Mouse (Mus musculus): ENCODE results near the gene Ctsc. TPM values are rescaled to one million over a fixed set of nuclear protein-coding genes. Genes with fewer than 3 reads are reported as not detected.
A peak's percentile ranks its signal among the peaks of the same experiment; 100 is the strongest.
"Not testable (repeated sequence)": the region's sequence is repeated elsewhere in the genome, so short reads cannot be mapped to it uniquely, and the experiment has no call there.

Gene Ctsc
- 4.6 and 7.0 TPM in 2 replicates for polyA plus RNA-seq (2012; rRNA removed)

DNA sequence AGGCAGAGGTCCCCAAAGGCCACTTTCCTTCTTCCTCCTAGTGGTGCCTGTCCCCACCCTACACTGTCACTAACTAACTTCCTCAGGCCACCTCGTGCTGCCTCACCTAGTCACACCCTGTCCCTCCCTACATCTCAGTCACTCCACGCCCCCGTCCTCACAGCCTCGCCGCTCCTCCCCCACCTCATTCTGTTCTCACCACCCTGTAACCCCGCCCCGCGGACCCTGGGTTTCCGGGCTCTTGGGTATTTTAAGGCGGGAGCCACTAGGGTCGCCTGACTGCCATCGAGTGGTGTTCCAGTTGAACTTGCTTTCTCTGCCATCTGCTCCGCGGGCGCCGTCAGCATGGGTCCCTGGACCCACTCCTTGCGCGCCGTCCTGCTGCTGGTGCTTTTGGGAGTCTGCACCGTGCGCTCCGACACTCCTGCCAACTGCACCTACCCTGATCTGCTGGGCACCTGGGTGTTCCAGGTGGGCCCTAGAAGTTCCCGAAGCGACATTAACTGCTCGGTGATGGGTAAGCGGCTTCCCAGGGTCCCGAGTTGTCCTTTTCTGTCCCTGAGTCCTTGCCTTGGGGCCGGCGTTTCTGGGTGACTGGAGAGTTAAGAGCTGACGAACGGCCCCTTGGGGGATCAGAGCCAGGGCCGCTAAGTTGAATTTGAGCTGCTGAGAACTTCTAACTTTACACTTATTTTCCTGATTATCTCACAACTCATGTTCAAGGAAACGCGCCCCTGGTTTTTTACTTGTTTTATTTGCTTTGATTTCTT, at the start of gene Ctsc:
Gene Ctsc (plus strand): TSS at position 228 of the 770 bp plus-strand sequence.
- peak; percentile 32 to 57 for DNase-seq (ENCODE audit: extremely low spot score in 1 of 2, low spot score in 1 of 2)

DNA sequence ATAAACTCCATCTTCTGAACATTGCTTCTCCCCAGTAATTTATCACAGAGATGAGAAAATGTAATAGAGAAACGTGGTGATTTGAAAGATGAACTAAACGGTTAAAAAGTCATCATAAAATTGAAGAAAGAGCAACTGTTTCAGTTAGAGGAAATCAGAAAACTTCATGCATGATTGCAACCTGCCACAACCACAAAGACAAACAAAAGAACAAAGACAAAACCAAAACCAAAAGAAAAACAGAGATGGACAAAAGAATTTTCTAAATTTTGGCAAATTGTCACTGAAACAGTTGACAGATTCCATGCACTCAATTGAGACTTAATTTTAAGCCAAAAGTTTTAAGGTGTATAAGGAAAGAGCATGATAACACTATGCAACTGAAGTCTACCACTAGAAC, 48.8 kb upstream of the Ctsc start:
- no peak for DNase-seq (ENCODE audit: extremely low spot score in 1 of 2, low spot score in 1 of 2)

DNA sequence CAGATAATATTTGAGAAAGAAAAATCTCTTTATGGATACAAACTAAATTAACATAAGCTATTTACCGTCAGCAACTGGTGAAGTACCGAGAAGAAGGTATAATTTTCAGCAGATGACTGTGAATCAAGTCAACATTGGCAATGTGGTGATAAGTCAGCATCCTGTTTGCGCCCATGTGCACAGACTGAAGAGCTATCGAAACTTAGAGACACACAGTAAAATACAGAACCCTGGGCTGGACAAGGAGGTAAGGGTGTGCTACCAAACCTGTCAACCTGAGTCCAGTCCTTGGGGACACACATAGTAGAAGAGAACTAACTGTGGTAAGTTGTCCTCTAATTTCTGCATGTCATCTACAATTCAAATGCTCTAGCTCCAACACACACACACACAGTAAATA, 47.8 kb upstream of the Ctsc start:
- no peak for DNase-seq (ENCODE audit: extremely low spot score in 1 of 2, low spot score in 1 of 2)

DNA sequence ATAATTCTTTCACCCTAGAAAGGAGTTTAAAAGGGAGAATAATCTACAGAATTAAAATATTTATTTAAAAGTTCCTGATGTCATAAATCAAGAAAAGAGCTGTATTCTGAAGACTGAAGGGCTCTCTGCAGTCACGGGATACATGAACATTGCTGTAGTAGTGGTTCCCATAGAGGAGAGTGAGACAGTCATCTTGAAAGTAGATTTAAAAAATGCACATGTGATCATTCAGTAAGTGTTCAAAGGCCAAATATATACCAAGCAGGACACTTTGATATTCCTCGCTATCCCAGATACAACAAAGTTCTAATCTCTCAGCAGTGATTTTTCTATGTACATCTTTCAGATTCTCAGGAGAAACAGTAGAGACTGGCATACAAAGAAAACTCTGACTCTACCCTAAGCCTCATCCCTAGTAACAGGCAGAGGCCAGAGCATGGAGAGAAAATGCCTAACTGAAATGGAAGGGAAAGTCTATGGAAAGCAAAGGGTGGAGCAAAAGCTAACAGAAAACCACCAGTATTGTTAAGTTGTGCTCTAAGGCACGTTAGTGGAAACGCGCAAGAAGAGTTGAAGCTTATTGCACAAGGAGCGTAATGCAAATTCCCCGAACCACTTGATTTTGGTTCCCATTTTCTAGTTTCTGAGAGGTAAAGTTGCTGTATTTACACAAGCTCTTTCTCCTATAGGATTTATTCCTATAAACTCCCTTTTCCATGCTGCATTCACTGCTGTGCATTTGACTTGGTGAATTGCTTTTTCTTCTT, 46.9 kb upstream of the Ctsc start:
- no peak for DNase-seq (ENCODE audit: extremely low spot score in 1 of 2, low spot score in 1 of 2)

DNA sequence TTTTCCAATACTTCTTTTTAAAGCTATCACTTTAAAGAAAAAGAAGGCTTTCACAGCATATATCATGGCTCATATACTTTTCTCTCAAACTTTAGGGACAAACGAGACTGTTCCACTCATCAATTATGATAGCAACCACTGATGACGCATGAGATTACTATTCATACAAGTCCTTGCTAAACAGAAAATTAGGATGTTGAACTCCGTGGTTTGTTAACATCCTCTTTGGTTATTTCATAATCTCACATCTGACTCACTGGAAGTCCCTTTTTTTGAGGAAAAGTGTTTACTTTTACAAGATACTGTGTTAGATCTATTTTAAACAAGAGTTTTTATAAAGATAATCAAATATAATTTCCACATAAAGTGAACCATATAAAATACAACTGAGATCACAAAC, 34.8 kb upstream of the Ctsc start:
- no peak for DNase-seq (ENCODE audit: extremely low spot score in 1 of 2, low spot score in 1 of 2)

DNA sequence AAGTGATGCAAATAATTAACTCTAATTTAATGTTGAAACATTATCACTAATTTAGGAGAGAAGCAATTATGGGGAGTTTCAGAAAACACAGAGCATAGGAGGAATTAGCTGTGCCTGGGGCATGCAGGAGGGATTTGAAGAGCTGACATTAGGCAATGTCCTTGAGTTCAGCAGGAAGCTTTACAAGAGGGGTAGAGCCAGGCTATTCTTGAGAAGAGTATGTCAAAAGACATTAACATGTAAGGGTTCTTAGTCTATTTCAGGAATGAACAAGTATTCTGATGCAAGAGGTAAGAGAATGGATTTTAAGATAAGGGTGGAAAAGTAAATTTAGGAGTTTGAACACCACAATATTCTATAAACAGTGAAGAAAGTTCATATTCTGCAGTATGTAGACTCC, 33.4 kb upstream of the Ctsc start:
- no peak for DNase-seq (ENCODE audit: extremely low spot score in 1 of 2, low spot score in 1 of 2)

DNA sequence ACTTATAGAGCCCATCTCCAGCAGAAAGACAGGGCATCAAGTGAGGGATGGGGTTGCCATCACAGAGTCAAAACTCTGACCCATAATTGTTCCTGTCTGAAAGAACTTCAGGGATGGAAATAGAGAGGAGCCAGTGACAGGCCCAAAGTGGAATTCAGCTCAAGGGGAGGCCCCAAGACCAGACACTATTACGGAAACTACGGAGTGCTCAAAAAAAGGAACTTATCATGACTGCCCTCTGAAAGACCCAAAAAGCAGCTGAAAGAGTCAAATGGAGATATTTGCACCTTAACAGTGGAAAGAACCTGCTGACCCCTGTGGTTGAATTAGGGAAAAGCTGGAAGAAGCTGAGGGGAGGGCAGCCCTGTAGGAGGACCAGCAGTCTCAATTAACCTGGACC, 27.5 kb upstream of the Ctsc start:
- not testable (repeated sequence) for DNase-seq (ENCODE audit: extremely low spot score in 1 of 2, low spot score in 1 of 2)

DNA sequence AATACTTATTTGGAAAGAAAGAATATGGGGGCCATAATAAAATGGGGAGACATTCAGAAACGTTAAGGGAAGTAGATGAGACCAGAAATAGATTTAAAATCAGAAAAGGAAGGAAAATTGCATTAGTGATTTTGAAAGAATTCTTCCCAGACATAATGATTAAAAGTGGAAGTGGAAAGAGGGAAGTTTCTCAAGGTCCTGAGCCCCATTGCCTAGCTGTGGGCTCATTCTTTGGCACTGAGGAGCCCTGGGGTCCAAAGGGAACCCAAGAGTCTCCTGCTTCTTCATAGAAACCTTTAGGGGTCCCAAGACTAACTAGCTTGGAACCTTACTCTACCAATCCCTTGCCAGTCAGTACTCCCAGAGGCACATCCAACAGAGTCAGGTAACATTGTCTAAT, 26.4 kb upstream of the Ctsc start:
- no peak for DNase-seq (ENCODE audit: extremely low spot score in 1 of 2, low spot score in 1 of 2)

DNA sequence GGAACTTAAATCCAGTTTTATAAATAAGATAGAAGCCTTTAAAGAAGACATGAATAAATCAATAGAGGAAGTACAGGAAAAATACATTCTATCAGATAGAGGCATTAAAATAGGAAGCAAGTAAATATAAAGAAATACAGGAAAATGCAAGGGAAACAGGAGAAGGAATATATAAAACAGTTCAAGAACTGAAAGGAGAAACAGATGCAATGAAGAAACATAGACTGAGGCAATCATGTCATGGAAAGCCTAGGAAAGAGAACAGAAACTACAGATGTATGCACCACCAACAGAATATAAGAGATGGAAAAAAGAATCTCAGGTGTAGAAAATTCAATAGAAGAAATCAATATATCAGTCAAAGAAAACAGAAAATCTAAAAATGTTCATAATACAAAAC, 25.8 kb upstream of the Ctsc start:
- DNase-seq (ENCODE audit: extremely low spot score in 1 of 2, low spot score in 1 of 2), result no peak

DNA sequence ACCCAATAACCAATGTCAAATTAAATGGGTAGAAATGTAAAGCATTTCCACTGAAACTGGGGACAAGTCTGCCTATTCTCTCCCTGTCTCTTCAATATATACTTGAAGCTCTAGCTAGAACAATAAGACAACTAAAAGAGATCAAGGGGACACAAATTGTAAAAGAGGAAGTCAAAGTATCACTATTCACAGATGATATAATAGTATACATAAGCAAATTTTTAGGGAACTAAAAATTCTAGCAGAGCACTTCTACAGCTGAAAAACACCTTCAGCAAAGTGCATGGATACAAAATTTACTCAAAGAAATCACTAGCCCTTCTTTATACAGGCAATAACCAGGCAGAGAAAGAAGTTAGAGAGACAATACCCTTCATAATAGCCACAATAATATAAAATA, 23.0 kb upstream of the Ctsc start:
- DNase-seq (ENCODE audit: extremely low spot score in 1 of 2, low spot score in 1 of 2), result no peak

DNA sequence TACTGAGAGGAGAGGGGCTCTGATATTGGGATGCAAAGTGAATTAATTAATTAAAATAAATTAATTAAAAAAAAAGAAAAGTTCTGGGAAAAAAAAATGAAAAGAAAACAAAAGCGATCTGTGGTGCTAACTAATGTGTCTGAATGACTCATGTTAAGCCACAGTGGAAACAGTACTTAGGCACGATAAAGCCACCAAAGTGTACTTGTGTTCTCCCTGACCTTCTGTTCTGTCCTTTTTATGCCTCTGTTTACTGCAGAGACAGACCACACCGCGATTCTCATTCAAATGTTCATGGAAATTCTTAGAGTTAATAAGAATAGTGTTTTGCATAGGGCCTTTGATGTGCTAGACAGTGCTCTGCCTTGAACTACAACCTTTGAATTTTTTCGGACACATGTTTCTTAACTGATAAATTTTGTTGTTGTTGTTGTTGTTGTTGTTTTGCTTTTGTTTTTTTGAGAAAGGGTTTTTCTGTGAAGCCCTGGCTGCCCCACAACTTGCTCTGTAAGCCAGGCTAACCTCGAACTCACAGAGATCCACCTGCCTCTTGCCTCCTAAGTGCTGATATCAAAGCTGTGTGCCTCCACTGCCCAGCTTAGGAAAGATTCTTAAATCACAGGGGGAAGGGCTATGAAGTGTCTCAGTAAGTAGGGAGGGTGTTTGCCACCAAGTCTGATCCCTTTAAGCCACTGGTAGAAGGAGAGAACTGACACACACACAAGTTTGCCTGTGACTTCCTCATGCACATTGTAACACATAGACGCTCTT, 18.5 kb upstream of the Ctsc start:
- no peak for DNase-seq (ENCODE audit: extremely low spot score in 1 of 2, low spot score in 1 of 2)

DNA sequence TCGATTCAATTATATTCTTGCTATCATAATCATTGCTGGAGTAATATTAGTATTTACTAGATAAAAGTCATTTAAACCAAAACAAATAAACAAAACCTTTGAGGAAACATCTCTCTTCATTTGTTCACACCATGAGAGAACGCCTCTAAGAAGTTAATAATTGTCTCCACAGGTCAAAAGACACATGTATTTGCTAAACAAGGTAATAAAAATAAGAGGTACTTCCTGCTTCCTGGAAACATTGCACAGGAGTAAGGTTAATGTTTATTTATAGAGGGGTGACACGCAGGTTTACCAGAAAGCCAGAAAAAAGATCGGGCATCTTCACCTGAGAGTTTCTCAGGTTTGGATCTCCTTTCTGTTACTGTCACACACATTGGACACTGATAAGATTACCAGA, 16.1 kb upstream of the Ctsc start:
- DNase-seq (ENCODE audit: extremely low spot score in 1 of 2, low spot score in 1 of 2), result no peak

DNA sequence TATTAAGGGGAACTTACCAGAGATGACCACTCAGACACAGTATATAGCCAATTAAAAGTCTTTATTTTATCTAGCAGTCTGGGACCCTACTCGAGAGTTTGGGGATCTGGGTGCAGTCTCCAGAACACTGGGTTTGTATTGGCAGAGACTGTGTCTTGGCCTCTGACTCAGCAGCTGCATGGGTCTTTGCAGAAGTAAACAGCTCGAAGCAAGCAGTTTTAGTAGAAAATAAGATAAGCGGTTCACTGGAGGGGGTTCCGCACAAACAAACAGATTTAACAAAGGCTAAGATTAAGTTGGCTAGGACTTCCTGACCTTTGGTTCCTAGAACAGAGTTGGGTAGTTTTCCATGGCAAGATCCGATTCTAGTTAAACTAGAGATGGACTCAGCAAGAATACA, 13.0 kb upstream of the Ctsc start:
- no peak for DNase-seq (ENCODE audit: extremely low spot score in 1 of 2, low spot score in 1 of 2)

DNA sequence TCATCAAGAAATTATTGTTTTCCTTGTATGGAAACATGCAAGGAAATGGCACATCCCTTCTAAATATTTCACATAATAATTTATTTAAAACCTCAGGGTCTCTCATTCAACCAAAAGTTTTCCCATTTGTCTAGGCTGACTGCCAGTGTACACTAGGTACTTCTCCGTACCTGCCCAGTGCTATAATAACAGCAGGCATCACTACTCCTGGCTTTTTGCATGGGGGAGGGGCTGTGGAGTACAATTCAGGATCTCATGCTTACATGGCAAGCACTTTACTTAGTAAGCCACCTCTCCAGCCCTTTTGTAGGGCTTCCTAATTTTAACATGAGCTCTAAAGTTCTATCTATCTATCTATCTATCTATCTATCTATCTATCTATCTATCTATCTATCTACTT, 8.0 kb upstream of the Ctsc start:
- DNase-seq (ENCODE audit: extremely low spot score in 1 of 2, low spot score in 1 of 2), result no peak

DNA sequence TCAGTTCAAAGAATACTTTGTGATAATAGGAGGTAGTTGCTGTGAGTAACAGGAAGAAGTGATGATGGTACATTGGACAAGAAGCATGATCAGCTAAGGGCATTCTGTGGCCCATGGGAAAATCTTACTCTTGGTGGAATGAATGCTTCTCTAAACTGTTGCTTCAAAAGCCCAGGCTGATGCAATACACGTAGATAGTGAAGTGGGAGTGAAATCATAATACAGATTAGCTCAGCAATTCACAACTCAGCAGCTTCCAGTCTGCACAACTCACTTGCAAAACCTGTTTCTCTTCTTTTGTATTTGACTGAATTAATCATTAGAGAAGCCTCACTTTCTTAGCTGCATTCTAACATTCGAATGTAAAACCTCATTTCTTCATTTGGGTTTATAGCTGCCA, 6.4 kb upstream of the Ctsc start:
- no peak for DNase-seq (ENCODE audit: extremely low spot score in 1 of 2, low spot score in 1 of 2)

DNA sequence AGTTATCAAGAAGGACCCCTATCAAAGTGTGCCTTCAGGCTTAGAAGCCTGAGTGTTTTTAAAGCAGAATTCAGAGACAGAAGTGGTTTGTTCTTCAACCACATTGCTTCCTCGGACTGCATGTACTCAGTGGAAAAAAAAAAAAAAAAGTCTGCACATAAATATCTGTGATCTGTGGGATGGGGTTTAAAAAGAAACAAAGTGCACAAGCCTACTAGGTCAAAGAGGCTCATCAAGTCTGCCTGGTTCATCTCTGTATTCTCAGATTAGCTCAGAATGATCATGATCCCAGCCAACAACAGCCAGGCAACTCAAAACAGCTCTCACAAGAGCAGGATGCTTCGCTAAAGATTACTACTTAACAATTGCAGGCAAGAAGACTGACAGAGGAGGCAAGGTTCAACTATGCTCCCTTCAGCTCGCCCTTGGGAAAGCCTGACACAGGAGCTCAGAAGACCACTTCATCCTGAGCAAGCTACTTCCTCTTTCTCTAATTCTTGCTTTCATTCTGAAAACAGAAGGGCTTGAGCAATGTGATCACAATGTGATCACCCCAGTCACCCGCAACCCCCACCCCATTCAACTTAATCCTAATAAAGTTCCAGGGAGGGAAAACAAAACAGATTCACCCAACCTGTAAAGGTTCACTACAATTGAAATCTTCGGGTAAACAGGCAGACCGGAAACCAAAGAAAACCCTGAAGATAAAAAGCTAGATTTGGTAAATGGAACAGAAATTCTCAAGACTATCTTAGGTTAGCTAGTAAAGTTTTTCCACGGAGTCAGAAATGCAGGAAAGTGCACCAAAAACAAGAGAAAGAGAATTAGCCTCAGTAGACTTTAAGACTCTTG, 745 bp upstream of the Ctsc start:
- DNase-seq (ENCODE audit: extremely low spot score in 1 of 2, low spot score in 1 of 2), result no peak

DNA sequence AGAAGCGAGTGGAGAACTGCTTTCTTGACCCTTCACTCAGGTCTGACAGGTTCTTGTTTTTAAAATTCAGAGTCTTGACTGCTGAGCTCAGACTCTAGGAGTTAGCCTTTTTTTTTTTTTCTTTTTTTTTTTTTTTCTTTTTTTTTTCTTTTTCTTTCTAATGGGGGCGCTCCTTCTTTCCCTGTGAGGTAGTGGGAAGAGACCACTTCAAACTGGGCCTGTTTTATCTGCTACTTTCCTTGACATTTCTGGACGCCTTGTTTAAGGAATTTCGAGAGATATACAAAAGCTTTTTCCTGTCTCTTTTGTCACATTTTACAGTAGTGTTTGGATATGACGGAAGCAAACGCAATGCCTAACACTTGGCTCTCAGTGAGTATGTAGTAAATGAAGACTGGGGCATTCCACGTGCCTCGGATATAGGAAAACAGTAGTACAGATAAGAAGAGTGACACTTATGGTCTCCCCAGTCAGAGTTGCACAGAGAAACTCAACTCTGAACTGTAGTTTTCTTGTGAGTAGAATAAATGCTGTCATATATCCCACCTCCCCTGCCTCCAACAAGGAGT, 827 bp downstream of the Ctsc start:
- DNase-seq (ENCODE audit: extremely low spot score in 1 of 2, low spot score in 1 of 2), result no peak

DNA sequence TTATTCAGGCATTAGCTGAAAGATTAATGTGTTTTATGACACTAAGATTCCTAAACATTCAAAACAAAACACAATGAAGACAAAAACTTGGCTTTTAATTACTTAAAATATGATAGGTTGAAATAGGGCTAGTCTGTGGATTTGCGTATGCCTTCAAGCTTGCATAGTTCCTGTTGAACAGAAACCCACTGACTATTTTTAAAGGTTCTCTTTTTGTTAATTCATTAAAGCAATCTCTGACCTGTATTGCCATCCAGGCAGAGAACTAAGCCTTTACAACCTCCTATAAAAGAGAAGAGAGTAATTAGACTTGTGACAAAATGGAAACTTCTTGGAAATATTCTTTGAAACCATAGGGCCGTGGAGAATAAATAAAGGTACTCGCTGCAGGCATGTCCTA, 7.4 kb downstream of the Ctsc start:
- DNase-seq (ENCODE audit: extremely low spot score in 1 of 2, low spot score in 1 of 2), result no peak

DNA sequence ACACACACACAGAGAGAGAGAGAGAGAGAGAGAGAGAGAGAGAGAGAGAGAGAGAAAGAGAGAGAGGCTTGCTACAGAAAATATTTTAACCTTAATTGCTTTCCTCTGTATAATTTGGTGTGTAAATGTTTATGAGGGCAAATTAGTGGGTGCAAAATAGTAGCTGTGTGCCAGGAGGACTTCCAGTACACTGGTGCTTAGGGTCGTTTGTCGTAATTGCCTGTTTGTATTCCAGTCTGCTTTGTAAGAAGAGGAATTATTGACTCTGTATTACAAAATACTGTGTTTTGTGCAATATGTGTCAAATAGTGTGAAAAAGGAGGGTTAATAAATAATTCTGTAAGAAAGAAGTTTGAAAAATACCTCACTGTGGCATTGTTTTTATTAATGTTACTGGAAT, 13.2 kb downstream of the Ctsc start:
- DNase-seq (ENCODE audit: extremely low spot score in 1 of 2, low spot score in 1 of 2), result no peak

DNA sequence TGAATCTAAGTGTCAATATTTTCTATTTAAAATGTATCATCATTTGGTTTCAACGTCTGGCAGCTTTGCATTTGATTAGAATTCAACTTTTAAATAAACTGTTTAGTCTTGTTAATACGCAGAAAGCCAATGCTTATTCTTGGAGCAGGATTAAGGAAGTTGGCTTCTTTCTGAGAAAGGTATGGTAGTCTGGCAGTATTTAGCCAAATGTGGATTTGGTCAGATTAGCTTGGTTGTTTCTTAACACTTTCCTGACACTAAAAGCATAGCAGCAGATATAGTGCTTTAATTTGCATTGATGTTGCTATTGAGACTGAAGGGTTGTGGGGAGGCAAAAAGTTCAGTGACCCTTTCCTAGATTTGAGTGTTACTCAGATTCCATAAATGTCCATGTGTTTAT, 14.2 kb downstream of the Ctsc start:
- no peak for DNase-seq (ENCODE audit: extremely low spot score in 1 of 2, low spot score in 1 of 2)

Data from frontal cortex, adult 2 months (tissue).